Mouse (Mus musculus) spleen, adult 10 weeks (tissue): ENCODE measurements around the gene Ankrd34c. TPM values are rescaled to one million over a fixed set of nuclear protein-coding genes. Genes with fewer than 3 reads are reported as not detected.

Experiments
- polyA plus RNA-seq: library from polyadenylated mRNA; stranded (reverse); fragments of 350-450 nt; fragmentation: Illumina TruSeq; extraction: RNeasy Lipid Tissue Mini Kit (QIAGEN cat#74804); gene quantifications from one replicate; pipeline ENCODE4 v1.2.3, GENCODE M21; 2015; ENCODE audit warnings: low replicate concordance; ENCODE audit not compliant: insufficient read depth

Gene Ankrd34c
- polyA plus RNA-seq: 0.04 TPM

GRCm38 (mm10) chr9:89738295-89738694, at the start of gene Ankrd34c:
Ankrd34c (minus strand) TSS chr9:89738475.

GRCm38 (mm10) chr9:89704265-89705196, 33.7 kb downstream of the Ankrd34c start, which contains the start of gene Tmed3:
Tmed3 (minus strand) TSS chr9:89705068.

Other genes with a start within 250 kb of the Ankrd34c start
- gene Minar1, start 115.3 kb downstream of the Ankrd34c start, polyA plus RNA-seq: not detected
- 51.8 TPM for gene Tmed3, start 33.4 kb downstream of the Ankrd34c start, polyA plus RNA-seq
- gene Rasgrf1, start 171.4 kb upstream of the Ankrd34c start, polyA plus RNA-seq: 0.08 TPM